Mouse (Mus musculus) thymus, adult 2 months (tissue): ENCODE results near the gene Col23a1.

Source experiments
- CTCF ChIP-seq: fragments of 200-500 bp; IDR thresholded peaks from 2 replicates; pipeline ENCODE4 v1.5.1; 2012; ENCODE audit warnings: mild to moderate bottlenecking, control low read depth, low read length, moderate library complexity, borderline replicate concordance; ENCODE audit not compliant: control insufficient read depth, poor library complexity, insufficient read depth; ENCODE audit errors: extremely low read depth
- POLR2A ChIP-seq: fragments of 200-500 bp; IDR thresholded peaks from 2 replicates; pipeline ENCODE4 v1.6.1; 2012; ENCODE audit warnings: mild to moderate bottlenecking, low read length, control low read depth, moderate library complexity; ENCODE audit not compliant: control insufficient read depth, poor library complexity, insufficient read depth; ENCODE audit errors: extremely low read depth

DNA sequence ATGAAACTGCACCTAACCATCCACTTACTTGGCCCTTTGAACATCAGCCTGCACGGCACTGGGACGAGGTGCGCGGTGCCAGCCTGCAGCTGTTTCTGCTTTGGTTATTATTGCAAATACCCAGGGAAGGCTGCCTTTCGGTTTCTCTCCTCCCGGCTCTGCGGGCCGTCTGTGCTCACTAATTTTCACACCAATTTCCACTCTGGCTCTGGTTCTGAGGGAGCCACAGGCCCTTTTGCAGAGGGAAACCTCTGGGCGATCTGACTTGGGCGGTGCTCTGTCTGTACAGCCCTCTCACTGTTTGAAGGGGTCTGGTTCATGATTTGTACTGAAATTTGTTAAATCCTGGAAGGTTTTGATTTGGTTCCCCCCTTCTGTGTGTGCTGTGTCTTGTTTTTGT is 100.0 kb downstream of the Col23a1 start:
- TF ChIP-seq CTCF: no peak
- no peak for TF ChIP-seq POLR2A
